Mouse (Mus musculus) lung, adult 2 months (tissue): ENCODE measurements around the gene Vwa8.

Experiments
- CTCF ChIP-seq: fragments of 200-500 bp; IDR thresholded peaks from 2 replicates; pipeline ENCODE4 v1.5.1; 2011; ENCODE audit warnings: mild to moderate bottlenecking, low read length, control low read depth; ENCODE audit not compliant: insufficient read depth
- POLR2A ChIP-seq: fragments of 200-500 bp; IDR thresholded peaks from 2 replicates; pipeline ENCODE4 v1.6.1; 2011; ENCODE audit warnings: low read depth, mild to moderate bottlenecking, control low read depth, low read length, borderline replicate concordance; ENCODE audit errors: extremely low read depth

DNA sequence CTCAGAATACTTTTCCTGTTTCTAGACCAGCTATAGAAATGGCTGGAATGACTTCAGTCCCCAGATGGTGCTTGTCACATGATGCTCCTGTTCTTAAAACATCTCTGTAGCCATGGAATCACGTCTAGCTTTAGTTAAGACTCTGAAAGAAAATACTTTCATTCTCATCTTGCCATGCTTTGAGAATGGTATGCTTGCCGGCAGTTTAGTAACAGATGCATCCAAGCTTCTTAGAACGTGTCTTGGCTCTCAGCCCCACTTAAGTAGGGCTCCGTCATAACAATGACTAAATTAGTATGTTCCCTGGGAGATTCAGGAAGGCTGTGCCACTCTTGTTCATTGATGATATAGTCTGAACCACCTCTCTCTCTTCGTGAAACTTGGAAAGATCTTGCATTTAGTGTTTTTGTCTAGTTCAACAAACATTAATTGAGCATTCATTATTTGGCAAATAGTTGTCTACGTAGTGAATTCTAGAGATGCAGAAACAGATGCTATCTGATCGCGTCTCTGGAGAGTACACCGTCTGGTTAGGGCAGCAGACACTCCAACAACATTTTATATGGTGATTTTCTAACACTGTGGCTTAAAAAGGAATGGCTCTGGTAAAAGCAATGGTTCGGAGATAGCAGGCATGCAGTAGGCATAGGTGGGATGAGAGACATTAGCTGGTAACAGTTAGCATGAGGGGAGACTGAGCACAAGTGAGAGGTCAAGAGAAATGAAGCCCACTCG lies 93.1 kb downstream of the Vwa8 start:
- TF ChIP-seq POLR2A (no peak), CTCF (no peak)
